Mouse (Mus musculus) C2C12 (cell line): ENCODE measurements around the gene Sbf2.

Source experiments
- CEBPB ChIP-seq: IDR thresholded peaks from one replicate; pipeline ENCODE4 v1.6.1; 2011; ENCODE audit warnings: low read depth, mild to moderate bottlenecking, control low read depth, moderate library complexity
- CTCF ChIP-seq: IDR thresholded peaks from one replicate; pipeline ENCODE4 v1.5.1; 2011; ENCODE audit not compliant: control insufficient read depth, insufficient read depth, insufficient read length
- FOSL1 ChIP-seq: IDR thresholded peaks from one replicate; pipeline ENCODE4 v1.8.0; 2011; ENCODE audit warnings: mild to moderate bottlenecking, low read length; ENCODE audit not compliant: poor library complexity, insufficient read depth, severe bottlenecking
- MAX ChIP-seq: IDR thresholded peaks from one replicate; pipeline ENCODE4 v1.6.1; 2011; ENCODE audit warnings: mild to moderate bottlenecking, control low read depth
- MYOD1 ChIP-seq: IDR thresholded peaks from one replicate; pipeline ENCODE4 v1.6.1; 2011; ENCODE audit warnings: low read depth; ENCODE audit not compliant: control insufficient read depth, insufficient read length
- USF1 ChIP-seq: IDR thresholded peaks from one replicate; pipeline ENCODE4 v1.6.1; 2011; ENCODE audit warnings: low read depth, mild to moderate bottlenecking, control low read depth, moderate library complexity

GRCm38 (mm10) chr7:110615792-110616191, 1.1 kb upstream of the Sbf2 start:
- TF ChIP-seq CTCF: no peak
- no peak for TF ChIP-seq USF1
- TF ChIP-seq MAX: no peak
- TF ChIP-seq FOSL1: no peak
- no peak for TF ChIP-seq CEBPB
- no peak for TF ChIP-seq MYOD1
